Mouse (Mus musculus) lung, postnatal 0 days (tissue): ENCODE data around the gene A130010J15Rik. TPM values are rescaled to one million over a fixed set of nuclear protein-coding genes. Genes with fewer than 3 reads are reported as not detected.

Experiments used
- ATAC-seq: fragments of 200-750 bp; cut with Nextera tagmentation; 2 replicates; pipeline ENCODE4 v1.8.0; 2017; ENCODE audit warnings: moderate library complexity
- DNase-seq: peaks from one replicate; pipeline ENCODE4 v3.0.0-alpha.2; 2016; ENCODE audit warnings: low spot score
- H3K27ac ChIP-seq: fragments of 300-500 bp; sonication (generic); 2 replicates; pipeline ENCODE4 v1.5.1; 2014; ENCODE audit warnings: antibody characterized with exemption, mild to moderate bottlenecking, low read length, mixed read lengths
- H3K27me3 ChIP-seq: fragments of 300-500 bp; sonication (generic); replicated peaks from 2 replicates; pipeline ENCODE4 v1.6.1; 2014; ENCODE audit warnings: low read length, mixed read lengths; ENCODE audit not compliant: insufficient read depth
- H3K36me3 ChIP-seq: fragments of 300-500 bp; sonication (generic); 2 replicates; pipeline ENCODE4 v1.6.1; 2014; ENCODE audit warnings: low read length, mixed read lengths; ENCODE audit not compliant: insufficient read depth
- H3K4me1 ChIP-seq: fragments of 300-500 bp; sonication (generic); 2 replicates; pipeline ENCODE4 v1.6.1; 2014; ENCODE audit warnings: antibody characterized with exemption, low read depth, low read length, mixed read lengths; ENCODE audit not compliant: insufficient read depth
- H3K4me2 ChIP-seq: fragments of 300-500 bp; sonication (generic); replicated peaks from 2 replicates; pipeline ENCODE4 v1.6.1; 2014; ENCODE audit warnings: low read depth, mild to moderate bottlenecking, low read length, moderate library complexity, mixed read lengths
- H3K4me3 ChIP-seq: fragments of 300-500 bp; sonication (generic); 2 replicates; pipeline ENCODE4 v1.5.1; 2014; ENCODE audit warnings: low read depth, low read length
- H3K9ac ChIP-seq: fragments of 300-500 bp; sonication (generic); replicated peaks from 2 replicates; pipeline ENCODE4 v1.6.1; 2014; ENCODE audit warnings: low read depth, mild to moderate bottlenecking
- H3K9me3 ChIP-seq: fragments of 300-500 bp; sonication (generic); 2 replicates; pipeline ENCODE4 v1.6.1; 2016; ENCODE audit warnings: low read length, mixed read lengths
- CTCF ChIP-seq: IDR thresholded peaks from 2 replicates; pipeline ENCODE4 v1.5.1; 2016; ENCODE audit warnings: antibody characterized with exemption, mild to moderate bottlenecking
- EP300 ChIP-seq: IDR thresholded peaks from 2 replicates; pipeline ENCODE4 v1.6.1; 2016; ENCODE audit warnings: antibody characterized with exemption, mild to moderate bottlenecking, control low read depth
- WGBS: fragments of 180-500 bp; shearing (Covaris S2); extraction: QIAGEN DNeasy Blood & Tissue Kit; methylation state at CpG from one replicate; pipeline ENCODE4 v1.1.7; 2014; 5-methylcytosine and 5-hydroxymethylcytosine counted together
- polyA plus RNA-seq: library from polyadenylated mRNA; unstranded; fragments of >200 nt; fragmentation: Nextera tagmentation; extraction: Ambion mirVana; gene quantifications from 2 replicates; pipeline ENCODE4 v1.2.1, GENCODE M21; 2015

A130010J15Rik gene
- 8.3 and 8.4 TPM in 2 replicates for polyA plus RNA-seq

- Histone ChIP-seq H3K9me3 (no peaks in the 10 kb centered on the region), H3K27ac (no peak within 1 kb of the TSS), H3K4me3 (no peak within 1 kb of the TSS), H3K27me3 (no peaks in the 10 kb centered on the region), H3K4me2 (no peak within 1 kb of the TSS), H3K4me1 (peaks cover 6% of the 10 kb centered on the region; the same call in 1 of the 2 replicates), H3K9ac (no peak within 1 kb of the TSS), H3K36me3 (no peaks in the 10 kb centered on the region)
- DNase-seq: no peak
- 89% methylated on average over 3 of the region's 3 CpGs for WGBS
- ATAC-seq: no peak
- TF ChIP-seq CTCF (no peak), EP300 (no peak)
Measured at GRCm38 (mm10) chr1:193167746-193168145, at the start of gene A130010J15Rik. Gene A130010J15Rik (plus strand): TSS chr1:193168046.

- H3K4me3 ChIP-seq: no peak overlapping the region
- H3K4me2 ChIP-seq: no peak overlapping the region
- 83% methylated on average over 7 of the region's 7 CpGs for WGBS
- DNase-seq: no peak
- no peak for ATAC-seq
- no peak overlapping the region for H3K27ac ChIP-seq
- peaks cover 36% of the 10 kb centered on the region for H3K36me3 ChIP-seq
- no peaks in the 10 kb centered on the region for H3K27me3 ChIP-seq
- H3K9me3 ChIP-seq: no peaks in the 10 kb centered on the region
- no peaks in the 10 kb centered on the region for H3K4me1 ChIP-seq
- TF ChIP-seq EP300: no peak
- no peak for TF ChIP-seq CTCF
- no peak overlapping the region for H3K9ac ChIP-seq
Measured at GRCm38 (mm10) chr1:193122793-193123192, 45.1 kb upstream of the A130010J15Rik start.

GRCm38 (mm10) chr1:193123290-193123689 lies 44.6 kb upstream of the A130010J15Rik start:
- Histone ChIP-seq H3K4me1 (no peaks in the 10 kb centered on the region), H3K27me3 (no peaks in the 10 kb centered on the region), H3K36me3 (peaks cover 31% of the 10 kb centered on the region), H3K9me3 (no peaks in the 10 kb centered on the region), H3K9ac (no peak overlapping the region), H3K4me2 (no peak overlapping the region), H3K27ac (no peak overlapping the region), H3K4me3 (no peak overlapping the region)
- no peak for TF ChIP-seq CTCF
- no peak for TF ChIP-seq EP300
- 90% methylated on average over 6 of the region's 6 CpGs for WGBS
- ATAC-seq (no peak), DNase-seq (no peak)

- no peak overlapping the region for H3K4me2 ChIP-seq
- H3K4me3 ChIP-seq: no peak overlapping the region
- H3K4me1 ChIP-seq: no peaks in the 10 kb centered on the region; the same call in 1 of the 2 replicates
- no peak overlapping the region for H3K9ac ChIP-seq
- H3K9me3 ChIP-seq: no peaks in the 10 kb centered on the region
- H3K27me3 ChIP-seq: no peaks in the 10 kb centered on the region
- TF ChIP-seq EP300 (no peak), CTCF (peak; percentile 24; the same call in 1 of the 2 replicates)
- ATAC-seq: no peak
- H3K27ac ChIP-seq: no peak overlapping the region
- DNase-seq: peak; percentile 57
- H3K36me3 ChIP-seq: peaks cover 12% of the 10 kb centered on the region; the same call in 1 of the 2 replicates
- WGBS: 78% methylated on average over 4 of the region's 4 CpGs
Measured at GRCm38 (mm10) chr1:193125835-193126234, 42.0 kb upstream of the A130010J15Rik start.

- ATAC-seq: no peak
- Histone ChIP-seq H3K27me3 (no peaks in the 10 kb centered on the region), H3K4me2 (no peak overlapping the region), H3K27ac (no peak overlapping the region), H3K9ac (no peak overlapping the region), H3K4me1 (no peaks in the 10 kb centered on the region; the same call in 1 of the 2 replicates), H3K9me3 (no peaks in the 10 kb centered on the region), H3K4me3 (no peak overlapping the region), H3K36me3 (no peaks in the 10 kb centered on the region)
- 92% methylated on average over 6 of the region's 6 CpGs for WGBS
- no peak for DNase-seq
- TF ChIP-seq EP300: no peak
- TF ChIP-seq CTCF: no peak
Measured at GRCm38 (mm10) chr1:193128055-193128454, 39.8 kb upstream of the A130010J15Rik start.

GRCm38 (mm10) chr1:193129321-193129720 lies 38.5 kb upstream of the A130010J15Rik start:
- no peaks in the 10 kb centered on the region for H3K9me3 ChIP-seq
- TF ChIP-seq CTCF (no peak), EP300 (no peak)
- no peak overlapping the region for H3K27ac ChIP-seq
- H3K4me1 ChIP-seq: no peaks in the 10 kb centered on the region; the same call in 1 of the 2 replicates
- ATAC-seq (no peak), DNase-seq (no peak)
- peak overlapping the region; percentile 89 for H3K4me2 ChIP-seq
- peak overlapping the region; percentile 88 for H3K4me3 ChIP-seq
- peak overlapping the region; percentile 68 for H3K9ac ChIP-seq
- H3K27me3 ChIP-seq: no peaks in the 10 kb centered on the region
- H3K36me3 ChIP-seq: no peaks in the 10 kb centered on the region
- WGBS: 19% methylated on average over 5 of the region's 5 CpGs
